Mouse (Mus musculus) spleen, adult 2 months (tissue): ENCODE results near the gene Pde3a. TPM values are rescaled to one million over a fixed set of nuclear protein-coding genes. Genes with fewer than 3 reads are reported as not detected.

ENCODE experiments used
- DNase-seq, 2 experiments: peaks; one replicate each; pipeline versions ENCODE4 v3.0.0 to v3.0.0-alpha.2; 2012 to 2021; ENCODE audit warnings: low spot score in 2 of 2, low read depth in 1 of 2
- H3K27ac ChIP-seq: fragments of 200-500 bp; 2 replicates; pipeline ENCODE4 v1.5.1; 2012; ENCODE audit warnings: low read length, inconsistent platforms; ENCODE audit not compliant: insufficient read depth
- H3K27me3 ChIP-seq: fragments of 200-500 bp; 2 replicates; pipeline ENCODE4 v1.6.1; 2012; ENCODE audit warnings: mild to moderate bottlenecking, moderate library complexity, low read length, inconsistent platforms; ENCODE audit not compliant: control insufficient read depth, insufficient read depth
- H3K36me3 ChIP-seq: fragments of 200-500 bp; 2 replicates; pipeline ENCODE4 v1.6.1; 2012; ENCODE audit warnings: mild to moderate bottlenecking, low read length, inconsistent platforms; ENCODE audit not compliant: control insufficient read depth, insufficient read depth
- H3K4me1 ChIP-seq: fragments of 200-500 bp; 2 replicates; pipeline ENCODE4 v1.6.1; 2011; ENCODE audit warnings: inconsistent platforms; ENCODE audit not compliant: control insufficient read depth, insufficient read depth, insufficient read length
- H3K4me3 ChIP-seq: fragments of 200-500 bp; 2 replicates; pipeline ENCODE4 v1.5.1; 2011; ENCODE audit warnings: mild to moderate bottlenecking, inconsistent platforms; ENCODE audit not compliant: insufficient read depth, insufficient read length; ENCODE audit errors: extremely low read depth
- CTCF ChIP-seq: fragments of 200-500 bp; IDR thresholded peaks from 2 replicates; pipeline ENCODE4 v1.5.1; 2011; ENCODE audit warnings: mild to moderate bottlenecking, inconsistent platforms; ENCODE audit not compliant: insufficient read depth, insufficient read length, insufficient replicate concordance; ENCODE audit errors: extremely low read depth
- POLR2A ChIP-seq: fragments of 200-500 bp; IDR thresholded peaks from 2 replicates; pipeline ENCODE4 v1.6.1; 2011; ENCODE audit warnings: low read depth, low read length, inconsistent platforms
- WGBS: fragments of 180-500 bp; shearing (Covaris S2); methylation state at CpG from one replicate; pipeline ENCODE4 v1.1.7; 2018; 5-methylcytosine and 5-hydroxymethylcytosine counted together
- polyA plus RNA-seq: library from polyadenylated mRNA; depleted of rRNA; stranded (reverse); fragments of >200 nt; gene quantifications from 2 replicates; pipeline ENCODE4 v1.2.3, GENCODE M21; 2012

Pde3a gene
- polyA plus RNA-seq, 1 experiment, result 4.8 TPM

DNA sequence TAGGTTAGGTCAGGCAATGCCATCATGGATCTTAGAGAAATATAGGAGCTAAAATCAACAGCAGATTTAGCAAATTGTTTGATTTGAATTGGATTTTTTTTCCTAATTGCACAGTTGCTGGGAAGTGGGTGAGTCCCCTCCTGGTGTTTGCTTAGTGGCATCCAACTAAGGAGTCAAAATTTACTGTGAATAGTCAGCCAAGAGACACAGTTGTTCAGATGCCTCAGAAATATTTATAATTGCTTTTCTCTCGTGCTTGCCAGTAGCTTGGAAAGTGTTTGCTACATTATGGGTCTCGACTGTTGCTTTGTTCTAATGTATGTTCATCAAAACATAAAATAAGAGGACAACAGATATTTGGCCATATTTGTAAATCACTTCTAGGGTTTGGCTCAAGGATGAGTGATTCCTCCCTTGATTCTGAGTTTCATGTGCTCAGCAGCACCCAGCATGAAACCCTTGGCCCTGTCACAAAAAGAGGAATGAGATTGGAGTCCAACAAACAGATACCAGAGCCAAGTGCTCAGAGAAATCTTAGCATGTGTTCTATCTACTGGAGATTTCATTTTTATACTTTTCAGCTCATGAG is 125.5 kb downstream of the Pde3a start:
- DNase-seq, result no peak

GRCm38 (mm10) chr6:141375155-141375554 is 126.1 kb downstream of the Pde3a start:
- DNase-seq, result no peak
- WGBS, result 68% methylated on average over 4 of the region's 4 CpGs
- Histone ChIP-seq H3K36me3 (no peaks in the 10 kb centered on the region), H3K27me3 (no peaks in the 10 kb centered on the region), H3K27ac (no peak overlapping the region), H3K4me1 (no peaks in the 10 kb centered on the region), H3K4me3 (no peak overlapping the region)
- no peak for TF ChIP-seq CTCF
- no peak for TF ChIP-seq POLR2A

More for the DNA sequence above, 125.5 kb downstream of the Pde3a start:
- Histone ChIP-seq H3K4me3 (no peak overlapping the region), H3K4me1 (no peaks in the 10 kb centered on the region), H3K27ac (no peak overlapping the region), H3K36me3 (no peaks in the 10 kb centered on the region), H3K27me3 (no peaks in the 10 kb centered on the region)
- 58% methylated on average over 2 of the region's 2 CpGs for WGBS
- TF ChIP-seq CTCF, result no peak

- H3K4me1 ChIP-seq, result no peaks in the 10 kb centered on the region
- H3K4me3 ChIP-seq, result no peak overlapping the region
- 85% methylated on average over 12 of the region's 12 CpGs for WGBS
- DNase-seq, result no peak
- no peaks in the 10 kb centered on the region for H3K27me3 ChIP-seq
- H3K36me3 ChIP-seq, result no peaks in the 10 kb centered on the region
- no peak for TF ChIP-seq CTCF
- TF ChIP-seq POLR2A, result no peak
- H3K27ac ChIP-seq, result no peak overlapping the region
These were observed 131.9 kb downstream of the Pde3a start for GRCm38 (mm10) chr6:141380927-141381326.

GRCm38 (mm10) chr6:141381473-141381872 is 132.4 kb downstream of the Pde3a start:
- no peaks in the 10 kb centered on the region for H3K36me3 ChIP-seq
- 90% methylated on average over 8 of the region's 8 CpGs for WGBS
- no peaks in the 10 kb centered on the region for H3K27me3 ChIP-seq
- no peak for TF ChIP-seq POLR2A
- TF ChIP-seq CTCF, result no peak
- no peak overlapping the region for H3K27ac ChIP-seq
- no peaks in the 10 kb centered on the region for H3K4me1 ChIP-seq
- DNase-seq, result no peak
- no peak overlapping the region for H3K4me3 ChIP-seq

DNA sequence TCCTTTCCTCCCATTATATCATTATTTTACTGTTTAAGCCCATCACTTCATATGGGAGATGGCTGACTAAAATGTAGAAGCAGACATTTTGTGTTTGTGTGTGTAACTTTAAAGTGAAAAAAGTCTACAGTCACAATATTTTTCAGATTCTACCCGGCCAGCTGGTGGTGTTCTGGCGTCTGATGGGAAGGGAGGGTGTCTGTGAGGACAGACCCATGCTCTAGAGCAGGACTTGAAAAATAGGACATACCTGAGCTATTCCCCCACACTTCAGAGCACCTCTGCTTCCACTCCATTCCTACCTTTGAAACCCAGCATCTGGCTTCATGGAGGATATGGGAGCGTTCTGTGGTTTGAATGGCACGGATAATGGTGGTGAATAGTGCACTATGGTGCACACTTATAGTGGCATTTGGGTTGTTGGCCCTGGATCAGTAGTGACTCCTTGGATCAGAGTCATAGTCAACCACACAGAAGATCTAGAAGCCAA is 132.9 kb downstream of the Pde3a start:
- Histone ChIP-seq H3K4me1 (no peaks in the 10 kb centered on the region), H3K36me3 (no peaks in the 10 kb centered on the region), H3K27ac (no peak overlapping the region), H3K27me3 (no peaks in the 10 kb centered on the region), H3K4me3 (no peak overlapping the region)
- no peak for TF ChIP-seq CTCF
- no peak for TF ChIP-seq POLR2A
- DNase-seq, result no peak
- 82% methylated on average over 4 of the region's 4 CpGs for WGBS

DNA sequence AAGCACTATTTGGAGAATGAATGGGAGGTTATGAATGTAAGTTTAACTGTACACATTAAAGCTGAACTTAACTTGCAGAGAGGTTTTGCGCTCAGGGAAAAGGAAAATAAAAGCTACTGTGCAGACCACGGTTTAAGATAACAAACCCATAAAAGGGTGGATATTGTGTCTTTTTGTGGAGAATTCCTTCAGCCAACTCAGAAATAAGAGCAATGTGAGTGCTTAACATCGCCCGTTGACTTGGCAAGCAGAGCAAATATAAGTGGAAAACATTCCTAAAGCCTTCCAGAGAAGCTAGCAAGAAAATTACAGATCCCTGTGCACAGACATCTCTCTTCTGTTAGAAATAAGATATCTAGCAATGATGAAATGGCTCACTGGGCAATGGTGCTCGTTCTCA is 139.0 kb downstream of the Pde3a start:
- Histone ChIP-seq H3K36me3 (no peaks in the 10 kb centered on the region), H3K4me3 (no peak overlapping the region), H3K27ac (no peak overlapping the region), H3K4me1 (no peaks in the 10 kb centered on the region), H3K27me3 (no peaks in the 10 kb centered on the region)
- TF ChIP-seq CTCF (no peak), POLR2A (no peak)
- DNase-seq, result no peak
- 81% methylated on average over 5 of the region's 5 CpGs for WGBS

DNA sequence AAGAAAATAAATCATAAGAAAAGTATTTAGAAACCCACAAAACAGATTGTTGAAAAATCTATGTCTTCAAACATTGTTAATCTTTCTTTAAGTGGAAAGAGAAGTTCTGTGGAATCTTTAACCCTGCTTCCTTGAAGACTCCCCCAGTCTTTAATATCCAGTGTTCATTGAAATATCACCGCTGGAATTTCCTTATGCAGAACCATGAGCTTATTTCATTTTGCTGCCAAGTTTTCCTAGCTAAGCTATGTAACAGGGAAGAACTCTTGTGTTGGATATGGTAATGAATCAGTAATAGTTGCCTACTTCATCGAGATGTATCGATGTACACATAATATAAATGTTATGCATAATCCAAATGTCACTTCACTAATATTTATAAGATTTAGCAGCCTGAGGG is 146.9 kb downstream of the Pde3a start:
- H3K27me3 ChIP-seq, result no peaks in the 10 kb centered on the region
- H3K27ac ChIP-seq, result no peak overlapping the region
- no peak overlapping the region for H3K4me3 ChIP-seq
- no peak for DNase-seq
- WGBS, result 84% methylated on average over 3 of the region's 3 CpGs
- no peaks in the 10 kb centered on the region for H3K36me3 ChIP-seq
- TF ChIP-seq CTCF, result no peak
- TF ChIP-seq POLR2A, result no peak
- no peaks in the 10 kb centered on the region for H3K4me1 ChIP-seq
